Mouse (Mus musculus) midbrain, embryonic 11.5 days (tissue): ENCODE data around the gene Chka. TPM values are rescaled to one million over a fixed set of nuclear protein-coding genes. Genes with fewer than 3 reads are reported as not detected.
A peak's percentile ranks its signal among the peaks of the same experiment; 100 is the strongest.

Source experiments
- ATAC-seq: fragments of 200-750 bp; cut with Nextera tagmentation; 2 replicates; pipeline ENCODE4 v1.8.0; 2017; ENCODE audit warnings: moderate TSS enrichment, moderate library complexity; ENCODE audit not compliant: low FRiP score
- DNase-seq: peaks from one replicate; pipeline ENCODE4 v3.0.0; 2015; ENCODE audit warnings: low spot score; ENCODE audit errors: missing footprints
- H3K27ac ChIP-seq: fragments of 300-500 bp; sonication (generic); 2 replicates; pipeline ENCODE4 v1.5.1; 2014; ENCODE audit warnings: low read depth, low read length
- H3K27me3 ChIP-seq: fragments of 300-500 bp; sonication (generic); 2 replicates; pipeline ENCODE4 v1.6.1; 2014; ENCODE audit warnings: mild to moderate bottlenecking, low read length, moderate library complexity, mixed read lengths; ENCODE audit not compliant: control insufficient read depth, insufficient read depth
- H3K36me3 ChIP-seq: fragments of 300-500 bp; sonication (generic); 2 replicates; pipeline ENCODE4 v1.6.1; 2014; ENCODE audit warnings: mild to moderate bottlenecking, low read length, moderate library complexity, mixed read lengths; ENCODE audit not compliant: control insufficient read depth, insufficient read depth
- H3K4me1 ChIP-seq: fragments of 300-500 bp; sonication (generic); 2 replicates; pipeline ENCODE4 v1.6.1; 2014; ENCODE audit warnings: low read length; ENCODE audit not compliant: control insufficient read depth, insufficient read depth
- H3K4me2 ChIP-seq: fragments of 300-500 bp; sonication (generic); 2 replicates; pipeline ENCODE4 v1.6.1; 2014; ENCODE audit warnings: mild to moderate bottlenecking, moderate library complexity
- H3K4me3 ChIP-seq: fragments of 300-500 bp; sonication (generic); 2 replicates; pipeline ENCODE4 v1.5.1; 2014; ENCODE audit warnings: low read depth, low read length
- H3K9ac ChIP-seq: fragments of 300-500 bp; sonication (generic); 2 replicates; pipeline ENCODE4 v1.6.1; 2014; ENCODE audit warnings: low read length
- H3K9me3 ChIP-seq: fragments of 300-500 bp; sonication (generic); 2 replicates; pipeline ENCODE4 v1.6.1; 2016; ENCODE audit warnings: low read length; ENCODE audit not compliant: control insufficient read depth
- WGBS: fragments of 180-500 bp; shearing (Covaris S2); extraction: QIAGEN DNeasy Blood & Tissue Kit; methylation state at CpG from one replicate; pipeline ENCODE4 v1.1.7; 2014; 5-methylcytosine and 5-hydroxymethylcytosine counted together
- polyA plus RNA-seq: library from polyadenylated mRNA; unstranded; fragments of >200 nt; fragmentation: Nextera tagmentation; extraction: Ambion mirVana; gene quantifications from 2 replicates; pipeline ENCODE4 v1.2.1, GENCODE M21; 2014

Gene Chka
- polyA plus RNA-seq, 1 experiment from 2014 or later, result 53.0 TPM

GRCm38 (mm10) chr19:3904363-3904675 is 52.7 kb downstream of the Chka start:
- Histone ChIP-seq H3K4me2 (no peak overlapping the region), H3K4me1 (peaks cover 15% of the 10 kb centered on the region), H3K27me3 (no peaks in the 10 kb centered on the region; the same call in 1 of the 2 replicates), H3K4me3 (no peak overlapping the region), H3K9me3 (no peaks in the 10 kb centered on the region), H3K27ac (no peak overlapping the region), H3K36me3 (peaks cover 10% of the 10 kb centered on the region; the same call in 1 of the 2 replicates), H3K9ac (no peak overlapping the region)
- DNase-seq, result no peak
- 70% methylated on average over 10 of the region's 10 CpGs for WGBS
- ATAC-seq, result no peak

- no peak overlapping the region; the same call in 1 of the 2 replicates for H3K4me2 ChIP-seq
- WGBS, result 48% methylated on average over 6 of the region's 6 CpGs
- H3K27ac ChIP-seq, result no peak overlapping the region
- H3K4me1 ChIP-seq, result peaks cover 15% of the 10 kb centered on the region
- peak; percentile 84 for DNase-seq
- H3K27me3 ChIP-seq, result no peaks in the 10 kb centered on the region; the same call in 1 of the 2 replicates
- H3K9me3 ChIP-seq, result no peaks in the 10 kb centered on the region
- ATAC-seq, result no peak
- peaks cover 10% of the 10 kb centered on the region; the same call in 1 of the 2 replicates for H3K36me3 ChIP-seq
- H3K4me3 ChIP-seq, result no peak overlapping the region
- no peak overlapping the region for H3K9ac ChIP-seq
These were observed 53.8 kb downstream of the Chka start for GRCm38 (mm10) chr19:3905261-3905969.

DNA sequence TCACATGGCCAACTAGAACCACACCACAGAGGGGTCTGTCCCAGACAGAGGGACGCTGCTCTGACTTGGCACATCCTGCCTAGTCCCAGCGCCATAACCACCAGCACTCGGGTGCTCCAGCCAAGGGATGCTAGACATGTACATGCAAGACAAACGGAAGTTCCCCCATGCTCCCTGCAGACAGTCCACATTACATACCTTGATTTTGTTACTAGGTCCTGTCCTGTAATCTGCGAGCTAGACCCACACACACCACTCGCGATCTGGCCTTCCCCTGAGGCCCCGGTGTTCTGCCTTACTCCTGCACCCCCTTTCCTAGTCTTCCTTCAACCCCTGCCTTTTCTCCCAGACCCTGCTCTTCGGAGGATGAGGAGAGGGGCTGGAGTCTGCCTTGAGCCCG is 54.8 kb downstream of the Chka start:
- no peak overlapping the region for H3K27ac ChIP-seq
- 52% methylated on average over 10 of the region's 10 CpGs for WGBS
- ATAC-seq (no peak; the same call in 1 of the 2 replicates), DNase-seq (no peak)
- H3K27me3 ChIP-seq, result no peaks in the 10 kb centered on the region; the same call in 1 of the 2 replicates
- peak overlapping the region; percentile 73 for H3K4me2 ChIP-seq
- peaks cover 15% of the 10 kb centered on the region for H3K4me1 ChIP-seq
- H3K9ac ChIP-seq, result peak overlapping the region; percentile 57
- peak overlapping the region; percentile 38 for H3K4me3 ChIP-seq
- peaks cover 10% of the 10 kb centered on the region; the same call in 1 of the 2 replicates for H3K36me3 ChIP-seq
- no peaks in the 10 kb centered on the region for H3K9me3 ChIP-seq

DNA sequence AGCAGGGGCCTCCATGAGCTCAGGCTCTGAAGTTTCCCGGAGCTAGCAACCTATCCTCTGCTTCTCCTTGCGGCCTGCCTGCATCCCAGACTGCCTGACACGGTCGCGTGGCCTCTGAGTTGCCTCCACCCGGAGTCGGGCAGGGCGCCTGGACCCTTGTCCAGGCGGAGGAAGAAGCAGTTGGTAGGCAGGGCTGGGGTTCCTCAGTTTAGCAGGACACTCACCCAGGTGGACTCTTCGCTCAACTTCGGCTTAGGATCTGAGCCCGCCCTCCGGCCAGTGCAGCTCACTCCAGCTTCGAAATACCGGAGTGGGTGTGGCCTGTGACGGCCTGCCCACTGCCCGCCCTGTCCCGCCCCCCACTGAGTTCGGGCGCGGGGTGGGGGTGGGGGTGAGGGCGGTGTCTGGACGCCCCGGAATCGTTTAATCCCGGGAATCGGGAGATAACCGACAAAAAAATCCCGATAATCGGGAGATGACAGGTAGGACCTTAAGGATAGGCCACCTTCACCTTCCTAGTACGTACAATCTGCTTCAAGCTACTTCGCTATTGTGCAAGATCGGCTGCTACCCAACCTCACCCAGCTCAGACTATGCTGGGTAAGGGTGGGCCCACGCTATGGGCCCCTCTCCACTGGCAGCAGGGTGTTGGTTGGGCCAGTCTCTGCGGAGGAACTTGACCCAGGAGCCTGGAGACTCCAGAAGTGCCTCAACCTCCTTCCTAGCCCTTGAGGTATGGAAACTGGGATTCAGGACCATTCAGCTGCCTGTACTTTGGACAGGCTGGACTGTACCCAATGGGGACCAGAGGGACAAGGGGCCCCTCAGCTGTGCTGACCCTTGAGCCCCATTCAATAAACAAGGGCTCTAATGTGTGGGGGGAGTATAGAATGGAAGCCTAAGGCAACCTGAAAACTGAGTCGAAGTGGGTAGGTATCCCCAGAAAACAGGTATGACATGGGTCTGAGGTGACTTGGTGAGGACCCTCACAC is 55.5 kb downstream of the Chka start, which contains the start of gene Tcirg1:
Tcirg1 (minus strand) TSS at position 339 of the 992 bp plus-strand sequence.
- DNase-seq, result peak; percentile 89
- peak; percentile 61 for ATAC-seq
- Histone ChIP-seq H3K27ac (no peak within 1 kb of the TSS), H3K9ac (peak within 1 kb of the TSS; percentile 57), H3K27me3 (no peaks in the 10 kb centered on the region; the same call in 1 of the 2 replicates), H3K4me3 (peak within 1 kb of the TSS; percentile 38), H3K9me3 (no peaks in the 10 kb centered on the region), H3K4me1 (peaks cover 20% of the 10 kb centered on the region), H3K4me2 (peak within 1 kb of the TSS; percentile 73), H3K36me3 (peaks cover 10% of the 10 kb centered on the region; the same call in 1 of the 2 replicates)
- WGBS, result 6% methylated on average over 36 of the region's 36 CpGs

- Histone ChIP-seq H3K27me3 (no peaks in the 10 kb centered on the region; the same call in 1 of the 2 replicates), H3K27ac (no peak overlapping the region), H3K9ac (no peak overlapping the region), H3K9me3 (no peaks in the 10 kb centered on the region), H3K4me2 (no peak overlapping the region), H3K4me3 (no peak overlapping the region), H3K4me1 (peaks cover 22% of the 10 kb centered on the region), H3K36me3 (peaks cover 10% of the 10 kb centered on the region; the same call in 1 of the 2 replicates)
- WGBS, result 84% methylated on average over 8 of the region's 8 CpGs
- ATAC-seq (no peak), DNase-seq (no peak)
These were observed 56.5 kb downstream of the Chka start for GRCm38 (mm10) chr19:3907876-3908660.

- DNase-seq (peak; percentile 23), ATAC-seq (no peak)
- no peak overlapping the region for H3K9ac ChIP-seq
- no peaks in the 10 kb centered on the region; the same call in 1 of the 2 replicates for H3K27me3 ChIP-seq
- no peaks in the 10 kb centered on the region for H3K9me3 ChIP-seq
- H3K36me3 ChIP-seq, result peaks cover 10% of the 10 kb centered on the region; the same call in 1 of the 2 replicates
- H3K4me1 ChIP-seq, result peaks cover 22% of the 10 kb centered on the region
- 81% methylated on average over 5 of the region's 5 CpGs for WGBS
- H3K4me2 ChIP-seq, result no peak overlapping the region
- H3K4me3 ChIP-seq, result no peak overlapping the region
- no peak overlapping the region for H3K27ac ChIP-seq
These were observed 58.6 kb downstream of the Chka start for GRCm38 (mm10) chr19:3910206-3910605.

DNA sequence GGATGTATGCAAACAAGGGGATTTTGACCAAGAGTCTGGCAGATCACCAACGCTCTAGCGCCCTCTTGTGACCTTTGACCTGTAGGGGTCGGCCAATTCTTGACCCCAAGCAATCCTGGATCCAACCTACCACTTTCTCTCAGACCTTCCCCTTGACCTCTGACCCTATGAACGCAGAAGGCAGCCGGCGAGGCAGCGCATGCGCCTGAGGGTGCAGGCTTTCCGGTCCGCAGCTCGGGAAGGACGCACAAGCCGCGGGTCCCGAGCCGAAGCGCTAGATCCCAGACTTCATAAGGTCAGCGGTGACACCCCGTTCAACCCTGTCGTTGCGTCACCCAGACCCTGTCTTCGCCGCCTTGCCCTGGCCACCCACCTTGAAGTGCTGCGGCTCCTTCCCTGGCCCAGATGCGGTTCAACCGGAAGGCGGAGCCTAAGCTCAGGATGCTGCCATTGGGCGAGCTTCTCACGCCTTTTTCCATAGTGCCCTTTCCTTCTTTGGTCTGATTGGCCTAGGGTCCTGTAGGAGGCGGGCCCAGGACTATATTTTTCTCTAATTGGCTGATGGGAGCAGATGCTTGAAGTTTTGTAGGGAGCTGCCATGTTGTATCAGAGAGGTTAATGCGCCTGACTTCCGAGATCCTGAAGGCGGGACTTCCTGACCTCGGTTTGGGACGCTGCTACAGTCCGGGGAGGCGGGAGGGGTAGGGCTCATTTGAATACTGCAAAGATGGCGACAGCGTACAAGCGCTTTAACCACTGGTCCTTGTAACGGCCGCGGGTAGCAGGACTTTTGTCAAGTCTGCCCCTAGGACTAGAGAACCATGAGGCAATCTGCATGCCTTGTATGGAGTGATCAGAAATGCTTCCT is 61.0 kb downstream of the Chka start, which contains the start of gene Ndufs8:
Ndufs8 (minus strand) TSS at position 438 of the 868 bp plus-strand sequence.
- Histone ChIP-seq H3K9ac (peak within 1 kb of the TSS; percentile 69), H3K36me3 (peaks cover 10% of the 10 kb centered on the region; the same call in 1 of the 2 replicates), H3K4me1 (peaks cover 11% of the 10 kb centered on the region), H3K27me3 (no peaks in the 10 kb centered on the region), H3K9me3 (no peaks in the 10 kb centered on the region), H3K4me3 (peak within 1 kb of the TSS; percentile 67), H3K4me2 (peak within 1 kb of the TSS; percentile 68), H3K27ac (peak within 1 kb of the TSS; percentile 71)
- WGBS, result under 1% methylated on average over 43 of the region's 43 CpGs
- peak; percentile 98 for ATAC-seq
- peak; percentile 98 for DNase-seq
